Mouse (Mus musculus) brain, embryonic 18.5 days (tissue): ENCODE measurements around the gene Ppp1r14a.

Experiments
- DNase-seq: peaks from one replicate; pipeline ENCODE4 v3.0.0-alpha.2; 2012; ENCODE audit warnings: low read depth, low spot score

Gene Ppp1r14a

GRCm38 (mm10) chr7:29327087-29327486 lies 38.0 kb downstream of the Ppp1r14a start:
- DNase-seq: no peak

- no peak for DNase-seq
Observed at GRCm38 (mm10) chr7:29328984-29329383, 39.9 kb downstream of the Ppp1r14a start.

- no peak for DNase-seq
Observed at GRCm38 (mm10) chr7:29334156-29334555, 45.0 kb downstream of the Ppp1r14a start.

GRCm38 (mm10) chr7:29335276-29335675 lies 46.2 kb downstream of the Ppp1r14a start:
- DNase-seq: no peak

GRCm38 (mm10) chr7:29335841-29336671 lies 46.9 kb downstream of the Ppp1r14a start:
- no peak for DNase-seq

- DNase-seq: no peak
Observed at GRCm38 (mm10) chr7:29336795-29337319, 47.7 kb downstream of the Ppp1r14a start.

GRCm38 (mm10) chr7:29337766-29338165 lies 48.7 kb downstream of the Ppp1r14a start:
- DNase-seq: no peak

GRCm38 (mm10) chr7:29338351-29338919 lies 49.3 kb downstream of the Ppp1r14a start:
- DNase-seq: no peak

- DNase-seq: no peak
Observed at GRCm38 (mm10) chr7:29338984-29339679, 50.0 kb downstream of the Ppp1r14a start.

GRCm38 (mm10) chr7:29340247-29340646 lies 51.1 kb downstream of the Ppp1r14a start:
- no peak for DNase-seq

- DNase-seq: no peak
Observed at GRCm38 (mm10) chr7:29340838-29341237, 51.7 kb downstream of the Ppp1r14a start.

- no peak for DNase-seq
Observed at GRCm38 (mm10) chr7:29341722-29342121, 52.6 kb downstream of the Ppp1r14a start.

GRCm38 (mm10) chr7:29342489-29343092 lies 53.5 kb downstream of the Ppp1r14a start:
- no peak for DNase-seq
